Mouse (Mus musculus): ENCODE measurements around the gene Get4.
A peak's percentile ranks its signal among the peaks of the same experiment; 100 is the strongest.

Get4 gene

GRCm38 (mm10) chr5:139252081-139252909 is at the start of gene Get4:
TSS of gene Get4 (plus strand) at chr5:139252324.
- peak; percentile 97 to 99 for DNase-seq (ENCODE audit: low spot score in 2 of 2)

- no peak for DNase-seq (ENCODE audit: low spot score in 2 of 2)
Observed at GRCm38 (mm10) chr5:139203312-139203711, 48.8 kb upstream of the Get4 start.

GRCm38 (mm10) chr5:139206081-139206480 is 46.0 kb upstream of the Get4 start:
- DNase-seq (ENCODE audit: low spot score in 2 of 2): no peak

GRCm38 (mm10) chr5:139206525-139206924 is 45.6 kb upstream of the Get4 start:
- DNase-seq (ENCODE audit: low spot score in 2 of 2): no peak

GRCm38 (mm10) chr5:139208183-139208582 is 43.9 kb upstream of the Get4 start:
- DNase-seq (ENCODE audit: low spot score in 2 of 2): no peak

GRCm38 (mm10) chr5:139208871-139209684 is 43.0 kb upstream of the Get4 start:
- peak in 1 of 2 experiments; percentile 69 for DNase-seq (ENCODE audit: low spot score in 2 of 2)

GRCm38 (mm10) chr5:139209685-139210026 is 42.5 kb upstream of the Get4 start:
- no peak for DNase-seq (ENCODE audit: low spot score in 2 of 2)

- DNase-seq (ENCODE audit: low spot score in 2 of 2): no peak
Observed at GRCm38 (mm10) chr5:139211737-139212385, 40.3 kb upstream of the Get4 start.

- no peak for DNase-seq (ENCODE audit: low spot score in 2 of 2)
Observed at GRCm38 (mm10) chr5:139214298-139214697, 37.8 kb upstream of the Get4 start.

- DNase-seq (ENCODE audit: low spot score in 2 of 2): no peak
Observed at GRCm38 (mm10) chr5:139215184-139215583, 36.9 kb upstream of the Get4 start.

GRCm38 (mm10) chr5:139216121-139216520 is 36.0 kb upstream of the Get4 start:
- DNase-seq (ENCODE audit: low spot score in 2 of 2): no peak

- no peak for DNase-seq (ENCODE audit: low spot score in 2 of 2)
Observed at GRCm38 (mm10) chr5:139216774-139217173, 35.4 kb upstream of the Get4 start.

GRCm38 (mm10) chr5:139220006-139220515 is 32.1 kb upstream of the Get4 start:
- DNase-seq (ENCODE audit: low spot score in 2 of 2): no peak

GRCm38 (mm10) chr5:139220610-139221009 is 31.5 kb upstream of the Get4 start:
- DNase-seq (ENCODE audit: low spot score in 2 of 2): no peak

GRCm38 (mm10) chr5:139223331-139223730 is 28.8 kb upstream of the Get4 start:
- DNase-seq (ENCODE audit: low spot score in 2 of 2): no peak

- no peak for DNase-seq (ENCODE audit: low spot score in 2 of 2)
Observed at GRCm38 (mm10) chr5:139227236-139227635, 24.9 kb upstream of the Get4 start.

- no peak for DNase-seq (ENCODE audit: low spot score in 2 of 2)
Observed at GRCm38 (mm10) chr5:139227645-139228044, 24.5 kb upstream of the Get4 start.

- DNase-seq (ENCODE audit: low spot score in 2 of 2): no peak
Observed at GRCm38 (mm10) chr5:139228318-139228717, 23.8 kb upstream of the Get4 start.

- DNase-seq (ENCODE audit: low spot score in 2 of 2): no peak
Observed at GRCm38 (mm10) chr5:139229716-139230115, 22.4 kb upstream of the Get4 start.

- no peak for DNase-seq (ENCODE audit: low spot score in 2 of 2)
Observed at GRCm38 (mm10) chr5:139232083-139232482, 20.0 kb upstream of the Get4 start.

- no peak for DNase-seq (ENCODE audit: low spot score in 2 of 2)
Observed at GRCm38 (mm10) chr5:139234423-139234822, 17.7 kb upstream of the Get4 start.

GRCm38 (mm10) chr5:139237436-139237835 is 14.7 kb upstream of the Get4 start:
- DNase-seq (ENCODE audit: low spot score in 2 of 2): no peak

Data from urinary bladder, adult 18-20 months (tissue).